Mouse (Mus musculus) spleen, adult 2 months (tissue): ENCODE measurements around the gene Zwilch. TPM values are rescaled to one million over a fixed set of nuclear protein-coding genes. Genes with fewer than 3 reads are reported as not detected.

Experiments used
- DNase-seq, 2 experiments: peaks; one replicate each; pipeline versions ENCODE4 v3.0.0 to v3.0.0-alpha.2; 2012 to 2021; ENCODE audit warnings: low spot score in 2 of 2, low read depth in 1 of 2
- H3K27ac ChIP-seq: fragments of 200-500 bp; 2 replicates; pipeline ENCODE4 v1.5.1; 2012; ENCODE audit warnings: low read length, inconsistent platforms; ENCODE audit not compliant: insufficient read depth
- H3K27me3 ChIP-seq: fragments of 200-500 bp; 2 replicates; pipeline ENCODE4 v1.6.1; 2012; ENCODE audit warnings: mild to moderate bottlenecking, moderate library complexity, low read length, inconsistent platforms; ENCODE audit not compliant: control insufficient read depth, insufficient read depth
- H3K36me3 ChIP-seq: fragments of 200-500 bp; 2 replicates; pipeline ENCODE4 v1.6.1; 2012; ENCODE audit warnings: mild to moderate bottlenecking, low read length, inconsistent platforms; ENCODE audit not compliant: control insufficient read depth, insufficient read depth
- H3K4me1 ChIP-seq: fragments of 200-500 bp; 2 replicates; pipeline ENCODE4 v1.6.1; 2011; ENCODE audit warnings: inconsistent platforms; ENCODE audit not compliant: control insufficient read depth, insufficient read depth, insufficient read length
- H3K4me3 ChIP-seq: fragments of 200-500 bp; 2 replicates; pipeline ENCODE4 v1.5.1; 2011; ENCODE audit warnings: mild to moderate bottlenecking, inconsistent platforms; ENCODE audit not compliant: insufficient read depth, insufficient read length; ENCODE audit errors: extremely low read depth
- CTCF ChIP-seq: fragments of 200-500 bp; IDR thresholded peaks from 2 replicates; pipeline ENCODE4 v1.5.1; 2011; ENCODE audit warnings: mild to moderate bottlenecking, inconsistent platforms; ENCODE audit not compliant: insufficient read depth, insufficient read length, insufficient replicate concordance; ENCODE audit errors: extremely low read depth
- POLR2A ChIP-seq: fragments of 200-500 bp; IDR thresholded peaks from 2 replicates; pipeline ENCODE4 v1.6.1; 2011; ENCODE audit warnings: low read depth, low read length, inconsistent platforms
- WGBS: fragments of 180-500 bp; shearing (Covaris S2); methylation state at CpG from one replicate; pipeline ENCODE4 v1.1.7; 2018; 5-methylcytosine and 5-hydroxymethylcytosine counted together
- polyA plus RNA-seq: library from polyadenylated mRNA; depleted of rRNA; stranded (reverse); fragments of >200 nt; gene quantifications from 2 replicates; pipeline ENCODE4 v1.2.3, GENCODE M21; 2012; rRNA removed

Gene Zwilch
- polyA plus RNA-seq, 1 experiment, result 1.1 TPM

DNA sequence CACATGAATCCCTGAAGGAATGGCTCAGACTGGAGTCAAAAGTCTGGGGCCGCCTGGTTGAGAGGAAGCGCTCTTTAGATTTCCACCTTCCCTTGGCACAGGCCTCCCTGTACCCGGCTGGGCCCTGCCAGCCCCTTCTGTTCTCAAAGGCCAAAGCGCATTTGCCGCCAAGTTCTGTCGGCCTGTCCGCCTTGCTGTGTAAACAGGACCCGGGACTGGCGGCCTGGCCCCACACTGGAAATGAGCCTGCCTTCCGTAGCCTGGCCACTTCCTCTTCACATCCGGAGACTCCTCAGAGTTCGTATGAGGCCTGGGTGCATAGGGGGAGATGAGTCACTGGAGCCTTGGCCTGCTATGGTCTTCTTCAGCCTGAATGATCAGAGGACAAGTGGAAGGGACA is 83.9 kb downstream of the Zwilch start:
- Histone ChIP-seq H3K36me3 (no peaks in the 10 kb centered on the region), H3K4me3 (no peak overlapping the region), H3K27me3 (no peaks in the 10 kb centered on the region), H3K4me1 (peaks cover 12% of the 10 kb centered on the region), H3K27ac (no peak overlapping the region)
- TF ChIP-seq POLR2A (no peak), CTCF (no peak)
- WGBS, result 21% methylated on average over 12 of the region's 12 CpGs
- DNase-seq, result peak in 1 of 2 experiments; percentile 6

DNA sequence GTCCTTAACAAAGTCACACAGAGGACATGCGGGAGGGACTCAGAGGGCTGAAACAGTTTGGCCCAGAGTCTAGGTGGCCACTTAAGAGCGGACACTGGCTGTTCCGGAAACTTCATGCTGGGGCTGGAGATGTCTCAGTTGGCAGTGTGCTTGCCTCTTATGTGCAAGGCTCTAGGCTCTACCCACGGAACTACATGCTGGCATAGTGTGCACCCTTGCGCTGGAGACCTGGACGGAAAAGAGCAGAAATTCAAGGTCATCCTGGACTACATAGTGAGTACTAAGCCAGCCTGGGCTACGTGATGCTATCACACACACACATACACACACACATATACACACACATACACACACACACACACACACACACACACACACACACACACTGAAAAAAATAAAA is 84.6 kb downstream of the Zwilch start:
- TF ChIP-seq POLR2A (no peak), CTCF (no peak)
- H3K4me3 ChIP-seq, result no peak overlapping the region
- H3K27me3 ChIP-seq, result no peaks in the 10 kb centered on the region
- H3K4me1 ChIP-seq, result peaks cover 12% of the 10 kb centered on the region
- 92% methylated on average over 7 of the region's 7 CpGs for WGBS
- H3K27ac ChIP-seq, result no peak overlapping the region
- no peak for DNase-seq
- H3K36me3 ChIP-seq, result no peaks in the 10 kb centered on the region

DNA sequence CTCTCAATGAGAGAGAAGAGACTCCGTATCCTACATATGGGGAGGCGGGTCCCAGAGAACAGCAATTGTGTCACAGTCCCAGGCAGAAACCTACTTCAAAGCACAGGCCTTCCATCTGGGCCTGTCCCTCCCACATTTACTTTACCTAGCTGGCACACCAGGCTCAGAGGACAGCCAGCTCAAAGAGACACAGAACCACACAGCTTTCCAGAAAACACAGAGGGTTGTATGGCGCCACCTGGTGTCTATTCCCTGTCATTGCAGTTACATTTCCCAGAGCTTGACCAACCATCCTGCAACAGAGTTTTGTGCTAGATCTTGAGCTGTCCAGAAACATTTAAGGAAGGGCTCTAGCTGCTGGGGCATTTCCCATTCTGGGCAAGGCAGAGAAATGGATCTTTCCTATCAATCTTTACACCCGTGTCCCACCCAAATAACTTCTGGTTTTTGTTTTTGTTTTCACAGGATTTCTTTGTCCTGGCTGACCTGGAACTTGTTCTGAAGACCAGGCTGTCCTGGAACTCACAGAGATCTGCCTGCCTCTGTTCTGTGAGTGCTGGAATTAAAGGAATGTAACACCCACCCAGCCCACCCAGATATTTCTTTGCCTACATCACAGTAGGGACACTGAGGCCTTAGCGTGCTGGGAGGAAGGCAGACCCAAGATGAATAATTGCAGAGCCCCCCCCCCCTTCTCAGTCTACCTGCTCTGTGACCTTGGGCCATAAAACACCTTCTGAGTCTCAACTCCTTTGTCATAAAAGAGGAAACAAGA is 85.3 kb downstream of the Zwilch start:
- TF ChIP-seq CTCF, result peak; percentile 84; the same call in 1 of the 2 replicates
- no peak for TF ChIP-seq POLR2A
- Histone ChIP-seq H3K27me3 (no peaks in the 10 kb centered on the region), H3K27ac (no peak overlapping the region), H3K4me1 (peaks cover 12% of the 10 kb centered on the region), H3K4me3 (no peak overlapping the region), H3K36me3 (no peaks in the 10 kb centered on the region)
- DNase-seq, result peak; percentile 19 to 47
- 66% methylated on average over 5 of the region's 5 CpGs for WGBS

Other genes starting within 250 kb of the Zwilch start
- gene Smad6, start 151.0 kb downstream of the Zwilch start, polyA plus RNA-seq, result 6.2 and 9.7 TPM in 2 replicates
- gene Lctl, start 56.0 kb downstream of the Zwilch start, polyA plus RNA-seq, result 0.09 TPM in 1 of 2 replicates, not detected in the other
- gene Rpl4, start 271 bp upstream of the Zwilch start, polyA plus RNA-seq, result 396 and 442 TPM in 2 replicates
- gene Snapc5, start 6.2 kb upstream of the Zwilch start, polyA plus RNA-seq, result 4.0 and 5.4 TPM in 2 replicates
- not detected in 2 replicates for gene Uchl4, start 62.1 kb upstream of the Zwilch start, polyA plus RNA-seq
- 35.6 and 38.0 TPM in 2 replicates for gene Map2k1, start 80.5 kb upstream of the Zwilch start, polyA plus RNA-seq
- gene Tipin, start 108.5 kb upstream of the Zwilch start, polyA plus RNA-seq, result 2.4 and 3.3 TPM in 2 replicates
- 4.5 and 5.1 TPM in 2 replicates for gene Dis3l, start 168.2 kb upstream of the Zwilch start, polyA plus RNA-seq
- gene Megf11, start 212.5 kb upstream of the Zwilch start, polyA plus RNA-seq, result 1.0 and 1.8 TPM in 2 replicates